Mouse (Mus musculus): Measurements from ENCODE around the gene Tm7sf3. TPM values are rescaled to one million over a fixed set of nuclear protein-coding genes. Genes with fewer than 3 reads are reported as not detected.

The Tm7sf3 gene
- polyA plus RNA-seq, 1 experiment from 2014 or later = 31.8 TPM

GRCm38 (mm10) chr6:146611897-146612296 is 30.7 kb downstream of the Tm7sf3 start:
- Histone ChIP-seq H3K4me2 (ENCODE audit: low read depth, low read length) (no peak overlapping the region), H3K9ac (replicated peaks; ENCODE audit: low read depth, low read length) (no peak overlapping the region), H3K9me3 (ENCODE audit: control insufficient read depth, low read length) (no peaks in the 10 kb centered on the region), H3K4me1 (ENCODE audit: control insufficient read depth, insufficient read depth, low read length) (no peaks in the 10 kb centered on the region), H3K27me3 (ENCODE audit: control insufficient read depth, insufficient read depth, low read length) (no peaks in the 10 kb centered on the region), H3K36me3 (ENCODE audit: control insufficient read depth, insufficient read depth, low read length) (peaks cover 37% of the 10 kb centered on the region), H3K4me3 (ENCODE audit: low read depth, low read length) (no peak overlapping the region), H3K27ac (ENCODE audit: low read depth, low read length) (no peak overlapping the region)
- no peak for ATAC-seq (ENCODE audit: low read depth)
- 92% methylated on average over 7 of the region's 7 CpGs for WGBS

GRCm38 (mm10) chr6:146611385-146611784 is 31.2 kb downstream of the Tm7sf3 start:
- 88% methylated on average over 6 of the region's 6 CpGs for WGBS
- no peaks in the 10 kb centered on the region for H3K9me3 ChIP-seq (ENCODE audit: control insufficient read depth, low read length)
- no peaks in the 10 kb centered on the region for H3K27me3 ChIP-seq (ENCODE audit: control insufficient read depth, insufficient read depth, low read length)
- H3K9ac ChIP-seq (replicated peaks; ENCODE audit: low read depth, low read length) = no peak overlapping the region
- peaks cover 34% of the 10 kb centered on the region for H3K36me3 ChIP-seq (ENCODE audit: control insufficient read depth, insufficient read depth, low read length)
- H3K4me1 ChIP-seq (ENCODE audit: control insufficient read depth, insufficient read depth, low read length) = no peaks in the 10 kb centered on the region
- H3K4me3 ChIP-seq (ENCODE audit: low read depth, low read length) = no peak overlapping the region
- no peak overlapping the region for H3K4me2 ChIP-seq (ENCODE audit: low read depth, low read length)
- no peak overlapping the region for H3K27ac ChIP-seq (ENCODE audit: low read depth, low read length)
- ATAC-seq (ENCODE audit: low read depth) = no peak

- no peak overlapping the region for H3K4me2 ChIP-seq (ENCODE audit: low read depth, low read length)
- 81% methylated on average over 10 of the region's 10 CpGs for WGBS
- no peak overlapping the region for H3K27ac ChIP-seq (ENCODE audit: low read depth, low read length)
- no peaks in the 10 kb centered on the region for H3K9me3 ChIP-seq (ENCODE audit: control insufficient read depth, low read length)
- H3K36me3 ChIP-seq (ENCODE audit: control insufficient read depth, insufficient read depth, low read length) = peaks cover 57% of the 10 kb centered on the region
- ATAC-seq (ENCODE audit: low read depth) = no peak
- H3K27me3 ChIP-seq (ENCODE audit: control insufficient read depth, insufficient read depth, low read length) = no peaks in the 10 kb centered on the region
- H3K9ac ChIP-seq (replicated peaks; ENCODE audit: low read depth, low read length) = no peak overlapping the region
- no peak overlapping the region for H3K4me3 ChIP-seq (ENCODE audit: low read depth, low read length)
- H3K4me1 ChIP-seq (ENCODE audit: control insufficient read depth, insufficient read depth, low read length) = no peaks in the 10 kb centered on the region
Measured at GRCm38 (mm10) chr6:146603651-146604050, 39.0 kb downstream of the Tm7sf3 start.

- H3K9ac ChIP-seq (replicated peaks; ENCODE audit: low read depth, low read length) = no peak overlapping the region
- H3K27me3 ChIP-seq (ENCODE audit: control insufficient read depth, insufficient read depth, low read length) = no peaks in the 10 kb centered on the region
- H3K27ac ChIP-seq (ENCODE audit: low read depth, low read length) = no peak overlapping the region
- peaks cover 50% of the 10 kb centered on the region for H3K36me3 ChIP-seq (ENCODE audit: control insufficient read depth, insufficient read depth, low read length)
- no peak overlapping the region for H3K4me3 ChIP-seq (ENCODE audit: low read depth, low read length)
- no peaks in the 10 kb centered on the region for H3K9me3 ChIP-seq (ENCODE audit: control insufficient read depth, low read length)
- ATAC-seq (ENCODE audit: low read depth) = no peak
- WGBS = 88% methylated on average over 4 of the region's 4 CpGs
- no peaks in the 10 kb centered on the region for H3K4me1 ChIP-seq (ENCODE audit: control insufficient read depth, insufficient read depth, low read length)
- no peak overlapping the region for H3K4me2 ChIP-seq (ENCODE audit: low read depth, low read length)
Measured at GRCm38 (mm10) chr6:146602601-146603000, 40.0 kb downstream of the Tm7sf3 start.

GRCm38 (mm10) chr6:146585134-146585533 is 57.5 kb downstream of the Tm7sf3 start:
- Histone ChIP-seq H3K9ac (replicated peaks; ENCODE audit: low read depth, low read length) (no peak overlapping the region), H3K4me1 (ENCODE audit: control insufficient read depth, insufficient read depth, low read length) (no peaks in the 10 kb centered on the region), H3K36me3 (ENCODE audit: control insufficient read depth, insufficient read depth, low read length) (peaks cover 25% of the 10 kb centered on the region), H3K27ac (ENCODE audit: low read depth, low read length) (no peak overlapping the region), H3K4me2 (ENCODE audit: low read depth, low read length) (no peak overlapping the region), H3K4me3 (ENCODE audit: low read depth, low read length) (no peak overlapping the region), H3K27me3 (ENCODE audit: control insufficient read depth, insufficient read depth, low read length) (no peaks in the 10 kb centered on the region), H3K9me3 (ENCODE audit: control insufficient read depth, low read length) (no peaks in the 10 kb centered on the region)
- no peak for ATAC-seq (ENCODE audit: low read depth)
- 96% methylated on average over 5 of the region's 5 CpGs for WGBS

- WGBS = 84% methylated on average over 2 of the region's 2 CpGs
- Histone ChIP-seq H3K4me2 (ENCODE audit: low read depth, low read length) (no peak overlapping the region), H3K4me3 (ENCODE audit: low read depth, low read length) (no peak overlapping the region), H3K36me3 (ENCODE audit: control insufficient read depth, insufficient read depth, low read length) (peaks cover 8% of the 10 kb centered on the region; the same call in 1 of the 2 replicates), H3K9me3 (ENCODE audit: control insufficient read depth, low read length) (no peaks in the 10 kb centered on the region), H3K9ac (replicated peaks; ENCODE audit: low read depth, low read length) (no peak overlapping the region), H3K27ac (ENCODE audit: low read depth, low read length) (no peak overlapping the region), H3K4me1 (ENCODE audit: control insufficient read depth, insufficient read depth, low read length) (peaks cover 5% of the 10 kb centered on the region; the same call in 1 of the 2 replicates), H3K27me3 (ENCODE audit: control insufficient read depth, insufficient read depth, low read length) (no peaks in the 10 kb centered on the region)
- no peak for ATAC-seq (ENCODE audit: low read depth)
Measured at GRCm38 (mm10) chr6:146583366-146584046, 59.1 kb downstream of the Tm7sf3 start.

GRCm38 (mm10) chr6:146580381-146580926 is 62.2 kb downstream of the Tm7sf3 start:
- Histone ChIP-seq H3K4me1 (ENCODE audit: control insufficient read depth, insufficient read depth, low read length) (peaks cover 21% of the 10 kb centered on the region), H3K4me2 (ENCODE audit: low read depth, low read length) (no peak overlapping the region), H3K27me3 (ENCODE audit: control insufficient read depth, insufficient read depth, low read length) (no peaks in the 10 kb centered on the region), H3K9me3 (ENCODE audit: control insufficient read depth, low read length) (no peaks in the 10 kb centered on the region), H3K27ac (ENCODE audit: low read depth, low read length) (no peak overlapping the region), H3K36me3 (ENCODE audit: control insufficient read depth, insufficient read depth, low read length) (no peaks in the 10 kb centered on the region), H3K9ac (replicated peaks; ENCODE audit: low read depth, low read length) (no peak overlapping the region), H3K4me3 (ENCODE audit: low read depth, low read length) (no peak overlapping the region)
- no peak for ATAC-seq (ENCODE audit: low read depth)
- WGBS = 54% methylated on average over 2 of the region's 2 CpGs

- ATAC-seq (ENCODE audit: low read depth) = no peak
- Histone ChIP-seq H3K4me3 (ENCODE audit: low read depth, low read length) (peak overlapping the region; percentile 85), H3K4me2 (ENCODE audit: low read depth, low read length) (peak overlapping the region; percentile 79), H3K9ac (replicated peaks; ENCODE audit: low read depth, low read length) (peak overlapping the region; percentile 86), H3K9me3 (ENCODE audit: control insufficient read depth, low read length) (no peaks in the 10 kb centered on the region), H3K27ac (ENCODE audit: low read depth, low read length) (peak overlapping the region; percentile 97), H3K27me3 (ENCODE audit: control insufficient read depth, insufficient read depth, low read length) (no peaks in the 10 kb centered on the region), H3K4me1 (ENCODE audit: control insufficient read depth, insufficient read depth, low read length) (peaks cover 28% of the 10 kb centered on the region), H3K36me3 (ENCODE audit: control insufficient read depth, insufficient read depth, low read length) (no peaks in the 10 kb centered on the region)
- WGBS = 14% methylated on average over 7 of the region's 7 CpGs
Measured at GRCm38 (mm10) chr6:146578586-146578985, 64.0 kb downstream of the Tm7sf3 start.

GRCm38 (mm10) chr6:146578111-146578531 is 64.5 kb downstream of the Tm7sf3 start:
- Histone ChIP-seq H3K27me3 (ENCODE audit: control insufficient read depth, insufficient read depth, low read length) (no peaks in the 10 kb centered on the region), H3K4me3 (ENCODE audit: low read depth, low read length) (peak overlapping the region; percentile 85), H3K36me3 (ENCODE audit: control insufficient read depth, insufficient read depth, low read length) (no peaks in the 10 kb centered on the region), H3K4me2 (ENCODE audit: low read depth, low read length) (peak overlapping the region; percentile 79), H3K9me3 (ENCODE audit: control insufficient read depth, low read length) (no peaks in the 10 kb centered on the region), H3K9ac (replicated peaks; ENCODE audit: low read depth, low read length) (peak overlapping the region; percentile 86), H3K27ac (ENCODE audit: low read depth, low read length) (peak overlapping the region; percentile 97), H3K4me1 (ENCODE audit: control insufficient read depth, insufficient read depth, low read length) (peaks cover 28% of the 10 kb centered on the region)
- 1% methylated on average over 22 of the region's 22 CpGs for WGBS
- no peak; the same call in 1 of the 2 replicates for ATAC-seq (ENCODE audit: low read depth)

Measured in neural tube, embryonic 14.5 days (tissue).